Mouse (Mus musculus) lung, postnatal 0 days (tissue): ENCODE results near the gene Xpc.

Experiments used
- CTCF ChIP-seq: IDR thresholded peaks from 2 replicates; pipeline ENCODE4 v1.5.1; 2016; ENCODE audit warnings: antibody characterized with exemption, mild to moderate bottlenecking
- EP300 ChIP-seq: IDR thresholded peaks from 2 replicates; pipeline ENCODE4 v1.6.1; 2016; ENCODE audit warnings: antibody characterized with exemption, mild to moderate bottlenecking, control low read depth

DNA sequence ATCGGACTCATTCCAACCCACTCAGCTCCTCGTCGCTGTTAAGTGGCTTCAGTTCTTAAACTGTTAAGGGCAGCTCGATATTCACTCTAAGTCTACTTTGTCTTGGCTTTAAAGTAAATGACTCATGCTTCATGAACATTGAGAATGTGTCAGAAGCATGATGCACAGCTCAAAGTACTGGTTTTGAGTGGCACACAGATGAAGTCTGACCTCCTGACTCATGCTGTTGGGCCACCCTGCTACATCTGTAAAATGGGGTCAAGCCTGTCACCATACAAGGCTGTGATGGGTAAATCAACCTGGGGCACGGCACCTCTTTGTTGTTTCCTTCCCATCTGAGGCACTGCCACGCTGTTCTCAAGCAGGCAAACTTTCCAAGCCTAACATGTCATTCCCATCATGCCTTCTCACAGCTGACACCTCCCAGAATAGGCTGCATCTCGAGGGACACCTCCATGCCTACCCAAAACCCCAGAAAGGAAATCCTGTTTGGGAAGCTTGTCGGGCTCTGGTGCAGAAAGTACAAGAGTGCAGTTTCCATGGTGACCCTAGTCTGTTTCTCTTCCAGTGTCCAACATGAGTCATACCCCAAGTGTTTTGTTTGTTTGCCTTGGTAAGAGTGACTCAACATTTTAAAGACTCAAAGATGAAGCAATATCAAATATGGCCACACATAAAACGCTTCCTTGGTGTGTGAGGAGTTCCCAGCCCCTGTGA, 27.0 kb downstream of the Xpc start:
- TF ChIP-seq EP300 (peak; percentile 90), CTCF (no peak)
